Mouse (Mus musculus) hindbrain, embryonic 10.5 days (tissue): ENCODE measurements around the gene Plxna3. TPM values are rescaled to one million over a fixed set of nuclear protein-coding genes. Genes with fewer than 3 reads are reported as not detected.
"Not testable (repeated sequence)": the region's sequence is repeated elsewhere in the genome, so short reads cannot be mapped to it uniquely, and the experiment has no call there.

Source experiments
- DNase-seq: peaks from one replicate; pipeline ENCODE4 v3.0.0-alpha.2; 2017; ENCODE audit warnings: low spot score
- H3K27ac ChIP-seq: fragments of 300-500 bp; sonication (generic); 2 replicates; pipeline ENCODE4 v1.5.1; 2016; ENCODE audit warnings: mild to moderate bottlenecking, moderate library complexity
- H3K27me3 ChIP-seq: fragments of 300-500 bp; sonication (generic); 2 replicates; pipeline ENCODE4 v1.6.1; 2016; ENCODE audit warnings: mild to moderate bottlenecking; ENCODE audit not compliant: poor library complexity, insufficient read depth, severe bottlenecking
- H3K36me3 ChIP-seq: fragments of 300-500 bp; sonication (generic); 2 replicates; pipeline ENCODE4 v1.6.1; 2016; ENCODE audit warnings: mild to moderate bottlenecking, moderate library complexity
- H3K4me1 ChIP-seq: fragments of 300-500 bp; sonication (generic); replicated peaks from 2 replicates; pipeline ENCODE4 v1.6.1; 2016; ENCODE audit warnings: mild to moderate bottlenecking
- H3K4me3 ChIP-seq: fragments of 300-500 bp; sonication (generic); 2 replicates; pipeline ENCODE4 v1.5.1; 2016; ENCODE audit warnings: mild to moderate bottlenecking, moderate library complexity
- H3K9me3 ChIP-seq: fragments of 300-500 bp; sonication (generic); 2 replicates; pipeline ENCODE4 v1.6.1; 2016; ENCODE audit warnings: mild to moderate bottlenecking, moderate library complexity
- WGBS: fragments of 180-500 bp; shearing (Covaris S2); methylation state at CpG from one replicate; pipeline ENCODE4 v1.1.7; 2016; 5-methylcytosine and 5-hydroxymethylcytosine counted together
- polyA plus RNA-seq: library from polyadenylated mRNA; unstranded; fragments of >200 nt; fragmentation: Nextera tagmentation; extraction: Ambion mirVana; gene quantifications from 2 replicates; pipeline ENCODE4 v1.2.1, GENCODE M21; 2016

Plxna3 gene
- polyA plus RNA-seq, 1 experiment from 2014 or later, result 26.6 TPM

DNA sequence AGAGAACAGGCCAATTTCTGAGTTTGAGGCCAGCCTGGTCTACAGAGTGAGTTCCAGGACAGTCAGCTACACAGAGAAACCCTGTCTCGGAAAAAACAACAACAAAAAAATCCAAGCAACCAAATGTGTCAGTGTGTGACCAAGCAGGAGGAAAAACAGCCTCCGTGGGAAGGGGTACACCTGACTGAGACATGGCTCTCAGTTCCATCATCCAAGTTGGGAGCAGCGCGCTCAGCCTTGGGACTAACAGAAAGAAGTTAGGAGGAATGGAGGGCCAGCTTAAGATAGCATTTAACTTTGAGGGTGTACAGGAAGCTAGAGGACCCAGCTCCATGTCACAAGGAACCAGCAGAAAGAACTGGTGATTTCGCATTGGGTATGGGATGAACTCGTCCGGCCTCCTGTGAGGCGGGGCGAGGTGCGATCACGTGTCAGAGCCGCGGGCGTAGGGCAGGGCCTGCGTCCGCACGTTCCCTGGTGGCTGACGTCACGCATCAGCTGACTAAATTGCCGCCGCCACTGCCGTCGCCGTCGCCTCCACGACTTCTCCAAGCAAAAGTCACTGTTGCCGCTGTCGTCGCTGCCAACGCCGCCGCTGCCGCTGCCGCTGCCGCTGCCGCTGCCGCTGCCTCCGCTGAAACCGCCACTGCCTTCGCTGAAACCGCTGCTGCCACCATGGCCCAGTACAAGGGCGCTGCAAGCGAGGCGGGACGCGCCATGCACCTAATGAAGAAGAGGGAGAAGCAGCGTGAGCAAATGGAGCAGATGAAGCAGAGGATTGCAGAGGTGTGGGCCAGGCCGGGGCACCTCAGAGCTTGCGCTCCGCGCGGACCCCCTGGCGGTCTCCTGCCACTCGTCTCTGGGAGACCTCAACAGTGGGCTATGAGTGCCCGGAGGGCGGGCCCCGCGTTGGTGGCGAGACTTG is 16.1 kb upstream of the Plxna3 start, which contains the start of gene Fam50a:
Gene Fam50a, plus strand, starts transcription at position 494 of the 925 bp plus-strand sequence.
- Histone ChIP-seq H3K9me3 (0 out of 2 replicates have a peak, but pooled peaks cover 7% of the 10 kb centered on the region), H3K27me3 (no peaks in the 10 kb centered on the region), H3K4me3 (peak within 1 kb of the TSS; percentile 68), H3K4me1 (peaks cover 13% of the 10 kb centered on the region), H3K27ac (peak within 1 kb of the TSS; percentile 90), H3K36me3 (peaks cover 57% of the 10 kb centered on the region)
- peak; percentile 84 for DNase-seq
- 21% methylated on average over 59 of the region's 59 CpGs for WGBS

DNA sequence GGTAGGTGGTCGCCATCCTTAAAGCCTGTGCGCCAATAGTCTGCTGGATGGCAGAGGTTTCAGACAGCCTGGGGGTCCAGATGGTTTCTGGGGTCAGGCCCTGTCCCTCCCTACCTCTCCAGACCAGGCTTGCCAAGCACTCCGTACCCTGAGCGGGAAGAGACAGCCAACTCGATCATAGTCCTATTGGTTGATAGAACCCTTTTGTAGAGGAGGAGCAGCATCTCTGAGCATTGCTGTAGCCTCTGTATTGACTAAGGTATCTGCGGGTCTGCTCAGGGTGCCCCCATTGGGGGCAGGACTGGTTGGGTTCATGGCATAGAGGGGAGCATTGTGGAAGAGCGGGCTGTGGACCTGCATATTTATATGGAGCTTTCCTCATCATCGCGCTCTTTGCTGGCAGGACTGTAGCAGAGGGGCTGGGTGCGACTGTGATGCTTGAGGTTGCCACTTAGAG is 377 bp downstream of the Plxna3 start:
- 27% methylated on average over 10 of the region's 10 CpGs for WGBS
- peaks cover 22% of the 10 kb centered on the region for H3K4me1 ChIP-seq
- no peaks in the 10 kb centered on the region; the same call in 1 of the 2 replicates for H3K9me3 ChIP-seq
- peak overlapping the region; percentile 95 for H3K27ac ChIP-seq
- H3K4me3 ChIP-seq, result peak overlapping the region; percentile 62
- H3K36me3 ChIP-seq, result peaks cover 23% of the 10 kb centered on the region
- no peak for DNase-seq
- no peaks in the 10 kb centered on the region for H3K27me3 ChIP-seq

- no peak for DNase-seq
- Histone ChIP-seq H3K4me1 (peaks cover 22% of the 10 kb centered on the region), H3K27me3 (no peaks in the 10 kb centered on the region), H3K9me3 (no peaks in the 10 kb centered on the region; the same call in 1 of the 2 replicates), H3K36me3 (peaks cover 34% of the 10 kb centered on the region), H3K4me3 (peak overlapping the region; percentile 62), H3K27ac (peak overlapping the region; percentile 95)
- 48% methylated on average over 2 of the region's 2 CpGs for WGBS
Measured at GRCm38 (mm10) chrX:74330166-74330930, 1.5 kb downstream of the Plxna3 start.

- Histone ChIP-seq H3K4me1 (peaks cover 5% of the 10 kb centered on the region), H3K9me3 (no peaks in the 10 kb centered on the region), H3K4me3 (peak overlapping the region; percentile 56), H3K27me3 (no peaks in the 10 kb centered on the region), H3K36me3 (no peaks in the 10 kb centered on the region), H3K27ac (peak overlapping the region; percentile 84)
- no peak for DNase-seq
- 31% methylated on average over 13 of the region's 13 CpGs for WGBS
Measured at GRCm38 (mm10) chrX:74352645-74353466, 24.0 kb downstream of the Plxna3 start.

DNA sequence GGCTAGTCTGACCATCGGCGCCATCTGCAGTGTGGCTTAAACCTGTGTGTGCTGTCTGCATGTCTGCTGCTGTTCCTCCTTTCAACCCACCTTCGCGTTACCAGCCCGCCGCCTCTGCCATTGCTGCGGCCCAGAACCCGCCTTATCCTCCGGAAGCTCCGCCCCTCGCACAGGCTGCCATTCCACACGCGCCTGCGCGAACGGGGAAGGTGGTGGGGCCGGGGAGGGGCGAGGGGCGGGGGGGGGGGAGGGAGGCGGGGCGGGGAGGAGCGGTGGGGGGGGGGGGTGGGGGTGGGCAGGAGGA is 24.6 kb downstream of the Plxna3 start, which contains the start of gene Lage3:
Gene Lage3, minus strand, starts transcription at position 152 of the 304 bp plus-strand sequence.
- 23% methylated on average over 18 of the region's 22 CpGs for WGBS

GRCm38 (mm10) chrX:74357069-74357468 is 28.2 kb downstream of the Plxna3 start:
- not testable (repeated sequence) for H3K4me1 ChIP-seq, H3K9me3 ChIP-seq, H3K4me3 ChIP-seq, H3K36me3 ChIP-seq, H3K27me3 ChIP-seq, H3K27ac ChIP-seq, DNase-seq
- WGBS, result 86% methylated on average over 3 of the region's 3 CpGs

More for the DNA sequence above, 24.6 kb downstream of the Plxna3 start, which contains the start of gene Lage3:
- H3K27ac ChIP-seq, result peak within 1 kb of the TSS; percentile 84
- H3K27me3 ChIP-seq, result no peaks in the 10 kb centered on the region
- no peaks in the 10 kb centered on the region for H3K9me3 ChIP-seq
- peaks cover 5% of the 10 kb centered on the region for H3K4me1 ChIP-seq
- peak within 1 kb of the TSS; percentile 56 for H3K4me3 ChIP-seq
- no peaks in the 10 kb centered on the region for H3K36me3 ChIP-seq
- DNase-seq, result peak; percentile 68

- WGBS, result 51% methylated on average over 11 of the region's 11 CpGs
- H3K36me3 ChIP-seq, result no peaks in the 10 kb centered on the region
- no peak overlapping the region for H3K4me3 ChIP-seq
- no peaks in the 10 kb centered on the region for H3K4me1 ChIP-seq
- no peaks in the 10 kb centered on the region for H3K27me3 ChIP-seq
- H3K9me3 ChIP-seq, result no peaks in the 10 kb centered on the region
- DNase-seq, result no peak
- H3K27ac ChIP-seq, result no peak overlapping the region
Measured at GRCm38 (mm10) chrX:74359171-74359570, 30.3 kb downstream of the Plxna3 start.

DNA sequence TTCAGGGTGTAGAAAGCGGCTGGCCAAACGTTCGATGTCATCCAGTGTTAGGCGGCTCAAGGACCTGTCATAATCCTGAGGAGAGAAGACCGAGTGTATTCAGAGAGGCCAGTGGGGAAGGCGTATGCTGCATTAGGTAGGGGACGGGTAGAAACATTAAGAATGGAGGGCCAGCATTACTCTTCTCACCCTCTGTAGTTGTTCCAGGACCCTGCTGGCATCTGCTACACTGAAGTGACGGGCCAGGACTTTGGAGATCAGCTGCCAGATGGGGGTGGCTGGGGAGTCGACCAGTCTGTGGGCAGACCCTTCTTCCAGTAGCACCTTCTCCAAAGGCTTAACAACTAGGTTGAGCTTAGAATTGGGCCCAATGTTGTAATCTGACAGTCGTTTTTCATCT is 38.6 kb downstream of the Plxna3 start:
- DNase-seq, result no peak
- Histone ChIP-seq H3K4me1 (peaks cover 10% of the 10 kb centered on the region), H3K27ac (peak overlapping the region; percentile 90), H3K4me3 (peak overlapping the region; percentile 69), H3K27me3 (no peaks in the 10 kb centered on the region), H3K36me3 (peaks cover 25% of the 10 kb centered on the region), H3K9me3 (no peaks in the 10 kb centered on the region)
- 75% methylated on average over 10 of the region's 10 CpGs for WGBS

- H3K27ac ChIP-seq, result peak overlapping the region; percentile 90
- H3K9me3 ChIP-seq, result no peaks in the 10 kb centered on the region
- DNase-seq, result peak; percentile 67
- WGBS, result 20% methylated on average over 49 of the region's 49 CpGs
- H3K27me3 ChIP-seq, result no peaks in the 10 kb centered on the region
- peak overlapping the region; percentile 69 for H3K4me3 ChIP-seq
- peaks cover 13% of the 10 kb centered on the region for H3K4me1 ChIP-seq
- H3K36me3 ChIP-seq, result peaks cover 25% of the 10 kb centered on the region
Measured at GRCm38 (mm10) chrX:74368209-74368909, 39.5 kb downstream of the Plxna3 start.

GRCm38 (mm10) chrX:74372888-74373549 is 44.2 kb downstream of the Plxna3 start, which contains the start of the genes Ubl4a and Slc10a3:
Gene Ubl4a (minus strand): TSS chrX:74373218.
Gene Slc10a3 (minus strand): TSS chrX:74373349.
- H3K9me3 ChIP-seq, result no peaks in the 10 kb centered on the region
- peaks cover 13% of the 10 kb centered on the region for H3K36me3 ChIP-seq
- WGBS, result 19% methylated on average over 32 of the region's 32 CpGs
- H3K27ac ChIP-seq, result peak within 1 kb of the TSS; percentile 77
- H3K4me1 ChIP-seq, result 0 out of 2 replicates have a peak, but pooled peaks cover 8% of the 10 kb centered on the region
- peak within 1 kb of the TSS; percentile 53 for H3K4me3 ChIP-seq
- no peaks in the 10 kb centered on the region for H3K27me3 ChIP-seq
- peak; percentile 85 for DNase-seq

- Histone ChIP-seq H3K4me1 (no peaks in the 10 kb centered on the region), H3K36me3 (peaks cover 30% of the 10 kb centered on the region), H3K4me3 (no peak overlapping the region), H3K27ac (no peak overlapping the region), H3K27me3 (no peaks in the 10 kb centered on the region), H3K9me3 (no peaks in the 10 kb centered on the region)
- 83% methylated on average over 2 of the region's 2 CpGs for WGBS
- no peak for DNase-seq
Measured at GRCm38 (mm10) chrX:74384451-74384850, 55.6 kb downstream of the Plxna3 start.
